Mouse (Mus musculus) gastrocnemius, adult 2 months (tissue): ENCODE results near the gene Hdhd5. TPM values are rescaled to one million over a fixed set of nuclear protein-coding genes. Genes with fewer than 3 reads are reported as not detected.

Source experiments
- DNase-seq: peaks from one replicate; pipeline ENCODE4 v3.0.0; 2022
- H3K27ac ChIP-seq: fragments of 200-600 bp; 2 replicates; pipeline ENCODE4 v1.8.1; 2022; ENCODE audit warnings: mild to moderate bottlenecking
- H3K4me3 ChIP-seq: fragments of 200-600 bp; 2 replicates; pipeline ENCODE4 v1.8.1; 2022; ENCODE audit warnings: mild to moderate bottlenecking, moderate library complexity
- CTCF ChIP-seq: fragments of 200-600 bp; IDR thresholded peaks from 2 replicates; pipeline ENCODE4 v1.8.1; 2022; ENCODE audit warnings: antibody characterized with exemption, mild to moderate bottlenecking, moderate library complexity
- intact Hi-C: fragments of 180-260 bp; cut with DNase I; formaldehyde crosslinking; loops from one replicate; pipeline ENCODE4 v1.15.1; 2025
- total RNA-seq, 2 experiments: library from RNA; stranded (reverse); gene quantifications; 2 replicates each; pipeline ENCODE4 v1.2.3; 2021

Hdhd5 gene
- total RNA-seq, 2 experiments from 2014 or later, result 19.4 to 28.5 TPM

DNA sequence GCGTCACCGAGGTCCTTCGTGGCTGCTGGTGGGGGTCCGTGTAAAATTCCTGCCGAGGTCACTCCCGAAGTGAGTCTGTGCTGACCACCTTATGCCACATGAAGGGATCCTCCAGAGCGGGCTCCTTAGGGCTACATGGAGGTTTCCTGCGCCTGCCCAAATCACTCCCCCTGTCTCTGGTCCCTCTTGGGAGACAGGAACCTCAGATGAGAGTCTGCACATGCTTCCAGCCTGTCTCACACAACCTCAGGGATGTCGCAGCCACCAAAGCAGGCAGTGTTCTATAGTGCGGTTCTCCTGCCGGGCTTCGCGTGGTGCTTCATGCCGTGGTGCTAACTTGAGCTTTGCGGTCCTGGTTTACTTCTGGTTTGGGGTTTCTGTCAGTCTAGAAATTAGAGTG, 69.9 kb downstream of the Hdhd5 start:
- intact Hi-C loops, result no loop called here
- no peak overlapping the region for H3K27ac ChIP-seq
- no peak for DNase-seq
- no peak overlapping the region for H3K4me3 ChIP-seq
- TF ChIP-seq CTCF, result no peak

Other genes starting within 250 kb of the Hdhd5 start
- not detected for gene D330020A13Rik, start 237.0 kb downstream of the Hdhd5 start, total RNA-seq
- gene B4galnt3, start 236.8 kb downstream of the Hdhd5 start, total RNA-seq, result under 1 TPM; 0.78 to 0.89 TPM
- 10 to 100 TPM; 22.9 to 23.8 TPM for gene Kdm5a, start 167.2 kb downstream of the Hdhd5 start, total RNA-seq
- 1 to 10 TPM; 2.8 to 3.9 TPM for gene Ccdc77, start 166.9 kb downstream of the Hdhd5 start, total RNA-seq
- gene Il17ra, start 68.1 kb downstream of the Hdhd5 start, total RNA-seq, result 1 to 10 TPM in 1 of 2 experiments, under 1 TPM in 1; 0.99 to 2.0 TPM
- not detected for gene Tmem121b, start 37.5 kb downstream of the Hdhd5 start, total RNA-seq
- gene Cecr2, start 135.1 kb upstream of the Hdhd5 start, total RNA-seq, result 10 to 100 TPM in 1 of 2 experiments, 1 to 10 TPM in 1; 9.1 to 17.0 TPM
- gene Slc25a18, start 242.3 kb upstream of the Hdhd5 start, total RNA-seq, result under 1 TPM; 0.13 to 0.20 TPM